Mouse (Mus musculus) E14TG2a.4 (cell line): ENCODE data around the gene Tmem39a.

Source experiments
- CTCF ChIP-seq: conservative IDR thresholded peaks from 2 replicates; pipeline ENCODE4 v1.5.1; 2014; ENCODE audit warnings: low read length
- NANOG ChIP-seq: IDR thresholded peaks from 2 replicates; pipeline ENCODE4 v1.6.1; 2014; ENCODE audit warnings: borderline replicate concordance, low read length, mixed read lengths
- POU5F1 ChIP-seq: IDR thresholded peaks from 2 replicates; pipeline ENCODE4 v1.6.1; 2014; ENCODE audit warnings: low read length, borderline replicate concordance

DNA sequence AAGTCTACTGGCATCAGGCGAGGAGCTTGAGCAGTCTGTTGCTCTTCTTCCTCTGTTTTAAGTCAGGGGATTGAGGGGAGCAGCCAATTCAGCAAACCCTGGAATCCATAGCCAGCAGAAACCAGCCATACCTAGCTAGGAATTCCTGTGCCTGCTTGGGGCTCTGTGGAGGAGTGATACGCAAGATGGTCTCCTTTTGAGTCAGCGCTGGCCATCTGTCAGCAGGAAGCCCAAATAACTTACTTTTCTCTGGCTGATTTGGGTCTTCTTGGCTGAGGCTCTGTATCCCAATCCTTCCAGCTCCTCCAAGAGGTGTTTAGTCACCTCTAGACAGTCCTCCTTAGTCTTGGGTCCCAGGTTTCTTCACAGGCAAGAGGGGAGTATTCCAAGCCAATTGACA lies 2.5 kb upstream of the Tmem39a start:
- TF ChIP-seq CTCF (no peak), POU5F1 (no peak), NANOG (no peak)
